Mouse (Mus musculus): ENCODE measurements around the gene Grk5.
"Not testable (repeated sequence)": the region's sequence is repeated elsewhere in the genome, so short reads cannot be mapped to it uniquely, and the experiment has no call there.

The Grk5 gene

GRCm38 (mm10) chr19:60916869-60917570 lies 27.5 kb downstream of the Grk5 start:
- no peak overlapping the region for H3K4me3 ChIP-seq (replicated peaks; ENCODE audit: low read length)
- TF ChIP-seq POU5F1 (IDR thresholded peaks at IDR 0.05; ENCODE audit: borderline replicate concordance, low read length) = no peak
- no peak for TF ChIP-seq NANOG (IDR thresholded peaks at IDR 0.05; ENCODE audit: borderline replicate concordance, low read length)
- no peak for TF ChIP-seq CTCF (conservative IDR thresholded peaks at IDR 0.05; ENCODE audit: low read length)

GRCm38 (mm10) chr19:60924534-60924933 lies 35.0 kb downstream of the Grk5 start:
- not testable (repeated sequence) for H3K9me3 ChIP-seq (ENCODE audit: low read length); H3K27me3 ChIP-seq (ENCODE audit: insufficient read depth, low read length); H3K36me3 ChIP-seq (ENCODE audit: insufficient read depth, low read length); H3K4me3 ChIP-seq (replicated peaks; ENCODE audit: low read length); H3K4me1 ChIP-seq (replicated peaks; ENCODE audit: low read depth, low read length)

More at GRCm38 (mm10) chr19:60916869-60917570, 27.5 kb downstream of the Grk5 start:
- Histone ChIP-seq H3K9me3 (ENCODE audit: low read length) (no peaks in the 10 kb centered on the region), H3K36me3 (ENCODE audit: insufficient read depth, low read length) (no peaks in the 10 kb centered on the region), H3K27me3 (ENCODE audit: insufficient read depth, low read length) (no peaks in the 10 kb centered on the region), H3K4me1 (replicated peaks; ENCODE audit: low read depth, low read length) (no peaks in the 10 kb centered on the region)

- no peak for TF ChIP-seq CTCF (conservative IDR thresholded peaks at IDR 0.05; ENCODE audit: low read length)
- TF ChIP-seq POU5F1 (IDR thresholded peaks at IDR 0.05; ENCODE audit: borderline replicate concordance, low read length) = no peak
- no peak for TF ChIP-seq NANOG (IDR thresholded peaks at IDR 0.05; ENCODE audit: borderline replicate concordance, low read length)
- Histone ChIP-seq H3K27me3 (ENCODE audit: insufficient read depth, low read length) (no peaks in the 10 kb centered on the region), H3K36me3 (ENCODE audit: insufficient read depth, low read length) (no peaks in the 10 kb centered on the region), H3K9me3 (ENCODE audit: low read length) (no peaks in the 10 kb centered on the region), H3K4me3 (replicated peaks; ENCODE audit: low read length) (no peak overlapping the region), H3K4me1 (replicated peaks; ENCODE audit: low read depth, low read length) (no peaks in the 10 kb centered on the region)
Measured at GRCm38 (mm10) chr19:60935001-60935400, 45.5 kb downstream of the Grk5 start.

GRCm38 (mm10) chr19:60939954-60940379 lies 50.4 kb downstream of the Grk5 start:
- no peaks in the 10 kb centered on the region for H3K27me3 ChIP-seq (ENCODE audit: insufficient read depth, low read length)
- H3K36me3 ChIP-seq (ENCODE audit: insufficient read depth, low read length) = no peaks in the 10 kb centered on the region
- H3K4me1 ChIP-seq (replicated peaks; ENCODE audit: low read depth, low read length) = no peaks in the 10 kb centered on the region
- no peaks in the 10 kb centered on the region for H3K9me3 ChIP-seq (ENCODE audit: low read length)
- no peak for TF ChIP-seq CTCF (conservative IDR thresholded peaks at IDR 0.05; ENCODE audit: low read length)
- no peak for TF ChIP-seq POU5F1 (IDR thresholded peaks at IDR 0.05; ENCODE audit: borderline replicate concordance, low read length)
- no peak for TF ChIP-seq NANOG (IDR thresholded peaks at IDR 0.05; ENCODE audit: borderline replicate concordance, low read length)
- H3K4me3 ChIP-seq (replicated peaks; ENCODE audit: low read length) = no peak overlapping the region

- no peaks in the 10 kb centered on the region for H3K9me3 ChIP-seq (ENCODE audit: low read length)
- H3K36me3 ChIP-seq (ENCODE audit: insufficient read depth, low read length) = no peaks in the 10 kb centered on the region
- TF ChIP-seq NANOG (IDR thresholded peaks at IDR 0.05; ENCODE audit: borderline replicate concordance, low read length) (no peak), CTCF (conservative IDR thresholded peaks at IDR 0.05; ENCODE audit: low read length) (no peak), POU5F1 (IDR thresholded peaks at IDR 0.05; ENCODE audit: borderline replicate concordance, low read length) (no peak)
- peaks cover 1% of the 10 kb centered on the region; the same call in 1 of the 2 replicates for H3K4me1 ChIP-seq (replicated peaks; ENCODE audit: low read depth, low read length)
- no peak overlapping the region for H3K4me3 ChIP-seq (replicated peaks; ENCODE audit: low read length)
- no peaks in the 10 kb centered on the region for H3K27me3 ChIP-seq (ENCODE audit: insufficient read depth, low read length)
Measured at GRCm38 (mm10) chr19:60940866-60941265, 51.3 kb downstream of the Grk5 start.

- no peak overlapping the region for H3K4me3 ChIP-seq (replicated peaks; ENCODE audit: low read length)
- peaks cover 12% of the 10 kb centered on the region for H3K4me1 ChIP-seq (replicated peaks; ENCODE audit: low read depth, low read length)
- H3K27me3 ChIP-seq (ENCODE audit: insufficient read depth, low read length) = no peaks in the 10 kb centered on the region
- no peak for TF ChIP-seq CTCF (conservative IDR thresholded peaks at IDR 0.05; ENCODE audit: low read length)
- no peak for TF ChIP-seq POU5F1 (IDR thresholded peaks at IDR 0.05; ENCODE audit: borderline replicate concordance, low read length)
- no peak for TF ChIP-seq NANOG (IDR thresholded peaks at IDR 0.05; ENCODE audit: borderline replicate concordance, low read length)
- H3K36me3 ChIP-seq (ENCODE audit: insufficient read depth, low read length) = no peaks in the 10 kb centered on the region
- H3K9me3 ChIP-seq (ENCODE audit: low read length) = no peaks in the 10 kb centered on the region
Measured at GRCm38 (mm10) chr19:60945801-60946311, 56.3 kb downstream of the Grk5 start.

- H3K4me1 ChIP-seq (replicated peaks; ENCODE audit: low read depth, low read length) = peaks cover 12% of the 10 kb centered on the region
- no peak for TF ChIP-seq CTCF (conservative IDR thresholded peaks at IDR 0.05; ENCODE audit: low read length)
- no peak for TF ChIP-seq NANOG (IDR thresholded peaks at IDR 0.05; ENCODE audit: borderline replicate concordance, low read length)
- TF ChIP-seq POU5F1 (IDR thresholded peaks at IDR 0.05; ENCODE audit: borderline replicate concordance, low read length) = no peak
- no peaks in the 10 kb centered on the region for H3K9me3 ChIP-seq (ENCODE audit: low read length)
- H3K36me3 ChIP-seq (ENCODE audit: insufficient read depth, low read length) = no peaks in the 10 kb centered on the region
- no peak overlapping the region for H3K4me3 ChIP-seq (replicated peaks; ENCODE audit: low read length)
- no peaks in the 10 kb centered on the region for H3K27me3 ChIP-seq (ENCODE audit: insufficient read depth, low read length)
Measured at GRCm38 (mm10) chr19:60946656-60947055, 57.1 kb downstream of the Grk5 start.

GRCm38 (mm10) chr19:60948996-60949395 lies 59.4 kb downstream of the Grk5 start:
- TF ChIP-seq POU5F1 (IDR thresholded peaks at IDR 0.05; ENCODE audit: borderline replicate concordance, low read length) (no peak), NANOG (IDR thresholded peaks at IDR 0.05; ENCODE audit: borderline replicate concordance, low read length) (no peak), CTCF (conservative IDR thresholded peaks at IDR 0.05; ENCODE audit: low read length) (no peak)
- no peaks in the 10 kb centered on the region for H3K9me3 ChIP-seq (ENCODE audit: low read length)
- H3K4me1 ChIP-seq (replicated peaks; ENCODE audit: low read depth, low read length) = peaks cover 12% of the 10 kb centered on the region
- H3K36me3 ChIP-seq (ENCODE audit: insufficient read depth, low read length) = no peaks in the 10 kb centered on the region
- H3K4me3 ChIP-seq (replicated peaks; ENCODE audit: low read length) = no peak overlapping the region
- H3K27me3 ChIP-seq (ENCODE audit: insufficient read depth, low read length) = no peaks in the 10 kb centered on the region
